In the genomic region with DNA sequence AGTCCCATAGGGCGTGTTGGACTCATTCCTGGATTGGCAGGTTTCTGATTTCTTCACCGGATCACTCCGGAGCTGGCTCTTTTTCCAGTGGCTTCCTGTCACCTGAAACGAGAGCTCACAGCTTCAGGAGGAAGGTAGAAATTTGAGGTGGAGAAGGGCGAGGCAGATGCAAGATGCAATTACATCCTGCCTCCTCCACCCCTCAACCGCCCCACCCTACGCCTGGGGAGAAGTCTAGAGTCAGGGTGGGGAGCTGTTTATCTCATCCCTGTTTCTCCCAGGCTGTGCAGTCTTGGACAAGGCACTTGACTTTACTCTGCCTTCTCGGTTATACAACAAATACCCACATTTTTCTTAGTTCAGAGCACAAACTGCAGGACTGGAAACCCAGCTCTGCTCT, we compare ENCODE assay signal across 13 mouse cellular contexts.
DNase-seq lines count a peak whose midpoint lies in the region; ATAC-seq and TF ChIP-seq lines count a peak whose summit lies in the region.
"Had no signal": no experiment of that assay in that cellular context is flagged by ENCODE, and none has a peak within 500 bp of the region (broad histone marks: within the 10 kb centered on the region; RNA-seq: fewer than 3 reads in every experiment).

No protein-coding gene starts in this region.

- no peaks in the 10 kb centered on the region for H3K36me3 ChIP-seq in ES-Bruce4 (ENCODE audit: control insufficient read depth, insufficient read depth, low read length, poor library complexity, severe bottlenecking)
- H3K36me3 ChIP-seq: heart, embryonic 10.5 days; lung, embryonic 15.5 days; midbrain, embryonic 12.5 days had no signal

- H3K9me3 ChIP-seq in ES-Bruce4 (replicated peaks; ENCODE audit: control insufficient read depth, insufficient read depth, low read length, poor library complexity, severe bottlenecking) = peaks cover 12% of the 10 kb centered on the region
- H3K9me3 ChIP-seq: heart, embryonic 10.5 days; lung, embryonic 15.5 days; midbrain, embryonic 12.5 days had no signal

- no peaks in the 10 kb centered on the region for H3K27me3 ChIP-seq in ES-Bruce4 (ENCODE audit: control insufficient read depth, insufficient read depth, low read length, poor library complexity, severe bottlenecking)
- H3K27me3 ChIP-seq: lung, embryonic 15.5 days had no signal

- peak; percentile 100 for TF ChIP-seq EP300 in ES-Bruce4 (IDR thresholded peaks at IDR 0.05; ENCODE audit: insufficient read depth, low read depth, low read length)

- peak; percentile 30 to 32 for DNase-seq in heart, adult 18-20 months
- no peak for DNase-seq in heart, postnatal 36 days
- DNase-seq in c-Kit-negative CD71-positive TER-119-positive erythroid progenitor cells, embryonic 14.5 days (ENCODE audit: low read depth, low spot score) = peak; percentile 51
- DNase-seq in naive thymus-derived CD4-positive, alpha-beta T cell, adult 2 months (ENCODE audit: low read depth) = peak; percentile 54
- no peak for DNase-seq in layer of hippocampus, adult 9-11 months
- no peak for DNase-seq in layer of hippocampus, postnatal 10 days (ENCODE audit: low spot score in 2 of 2)
- DNase-seq: cerebellum, postnatal 14 days; kidney, adult 11 months had no signal

- intact Hi-C loops in heart, postnatal 36 days (cut with DNase I) = no loop called here

- H3K4me1 ChIP-seq in ES-Bruce4 (ENCODE audit: control insufficient read depth, insufficient read depth, low read length) = peaks cover 10% of the 10 kb centered on the region

- no peak overlapping the region; the same call in 1 of the 2 replicates for H3K4me3 ChIP-seq in ES-Bruce4 (ENCODE audit: low read depth, low read length)
- H3K4me3 ChIP-seq: heart, embryonic 10.5 days; lung, embryonic 15.5 days; midbrain, embryonic 12.5 days had no signal

- TF ChIP-seq POLR2A in ES-Bruce4 (IDR thresholded peaks at IDR 0.05; ENCODE audit: insufficient read depth, low read length) = no peak

- no peak for ATAC-seq in megakaryocyte progenitor cell, adult 5-6 weeks (replicated peaks; ENCODE audit: poor library complexity)

- peak overlapping the region; percentile 99 for H3K27ac ChIP-seq in ES-Bruce4 (ENCODE audit: insufficient read depth, low read length)
- H3K27ac ChIP-seq: heart, embryonic 10.5 days; lung, embryonic 15.5 days; midbrain, embryonic 12.5 days had no signal

- H3K9ac ChIP-seq in ES-Bruce4 (ENCODE audit: low read depth, poor library complexity, severe bottlenecking) = peak overlapping the region; percentile 80; the same call in 1 of the 2 replicates
- H3K9ac ChIP-seq: lung, embryonic 15.5 days; midbrain, embryonic 12.5 days had no signal

- TF ChIP-seq CTCF in ES-Bruce4 (IDR thresholded peaks at IDR 0.05; ENCODE audit: low read depth, low read length) = no peak

Comparison
In these comparisons a context has a peak if more than half of its experiments do, and no peak if none do; other contexts are left out.
1. DNase-seq: peak in heart, adult 18-20 months (2 of 2), c-Kit-negative CD71-positive TER-119-positive erythroid progenitor cells, embryonic 14.5 days (single experiment) and naive thymus-derived CD4-positive, alpha-beta T cell, adult 2 months (single experiment); none in heart, postnatal 36 days (0 of 2), layer of hippocampus, adult 9-11 months (single experiment) and layer of hippocampus, postnatal 10 days (0 of 2).